Mouse (Mus musculus): ENCODE measurements around the gene Pnmt.

DNA sequence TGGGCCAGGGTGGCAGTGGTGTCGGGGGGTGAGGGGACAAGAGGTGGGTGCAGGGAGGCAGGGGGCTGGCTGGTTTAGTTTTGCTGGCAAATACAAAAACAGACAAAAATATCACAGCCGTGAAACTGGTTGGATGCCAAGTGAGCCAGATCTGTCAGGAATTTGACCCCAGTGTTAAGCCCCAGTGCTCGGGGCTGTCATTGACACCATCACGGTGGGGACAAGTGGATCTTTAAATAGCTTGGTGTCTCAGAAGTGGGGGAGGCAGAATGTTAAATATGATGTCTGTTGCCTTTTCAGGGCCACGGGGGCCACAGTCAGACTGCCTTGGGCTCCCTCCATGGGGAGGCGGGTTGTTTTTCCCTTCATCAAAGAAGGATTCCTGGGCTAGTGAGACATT is 8.1 kb downstream of the Pnmt start:
- no peak for TF ChIP-seq CTCF (IDR thresholded peaks at IDR 0.05; ENCODE audit: extremely low read depth, insufficient read depth, low read length)
- no peak for TF ChIP-seq POLR2A (IDR thresholded peaks at IDR 0.05; ENCODE audit: extremely low read depth, insufficient read depth, low read length)
